Mouse (Mus musculus): ENCODE results near the gene Gm8246. TPM values are rescaled to one million over a fixed set of nuclear protein-coding genes. Genes with fewer than 3 reads are reported as not detected.

Gene Gm8246
- polyA plus RNA-seq (2012; rRNA removed), result not detected in 2 replicates

DNA sequence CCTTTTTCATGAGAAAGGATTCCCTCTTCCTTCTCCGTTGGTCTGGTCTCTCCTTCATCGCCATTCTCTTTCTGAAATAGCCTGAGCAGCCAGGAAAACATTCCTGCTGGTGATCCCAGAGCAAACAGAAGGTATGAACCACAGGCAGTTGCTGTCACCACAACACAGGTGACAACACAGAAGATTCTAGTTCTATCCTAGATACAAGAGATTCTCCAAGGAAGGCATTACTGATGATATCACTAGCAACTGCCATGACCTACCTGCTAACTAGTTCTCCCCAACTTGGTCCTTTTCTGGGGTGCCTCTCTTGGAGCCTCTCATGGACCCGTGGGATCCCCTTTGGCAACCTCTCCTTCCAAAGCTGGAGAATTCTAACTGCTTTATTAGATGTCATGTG lies at the start of gene Gm8246:
Gm8246 (minus strand) TSS at position 101 of the 400 bp plus-strand sequence.

DNA sequence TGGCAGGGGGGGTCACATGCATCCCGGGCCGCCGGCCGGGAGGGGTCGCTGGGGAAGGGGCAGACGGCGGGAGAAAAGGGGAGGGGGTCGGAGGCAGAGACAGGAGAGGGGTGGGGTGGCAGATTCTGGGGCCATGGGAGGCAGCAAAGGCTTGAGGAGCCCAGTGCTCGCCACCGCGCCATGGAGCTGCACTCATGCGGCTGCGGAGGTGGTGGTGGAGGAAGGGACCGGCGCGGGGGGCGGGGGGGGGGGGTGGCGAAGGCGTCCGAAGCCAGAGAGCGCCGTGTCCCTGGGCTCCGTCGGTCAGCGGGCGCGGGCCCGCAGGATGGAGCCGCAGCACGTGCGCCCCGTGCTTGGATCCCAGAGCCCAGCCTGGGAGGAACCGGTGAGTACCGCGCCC lies 23.7 kb upstream of the Gm8246 start, which contains the start of gene Gm3488:
Gm3488 (plus strand) TSS at position 301 of the 400 bp plus-strand sequence.

DNA sequence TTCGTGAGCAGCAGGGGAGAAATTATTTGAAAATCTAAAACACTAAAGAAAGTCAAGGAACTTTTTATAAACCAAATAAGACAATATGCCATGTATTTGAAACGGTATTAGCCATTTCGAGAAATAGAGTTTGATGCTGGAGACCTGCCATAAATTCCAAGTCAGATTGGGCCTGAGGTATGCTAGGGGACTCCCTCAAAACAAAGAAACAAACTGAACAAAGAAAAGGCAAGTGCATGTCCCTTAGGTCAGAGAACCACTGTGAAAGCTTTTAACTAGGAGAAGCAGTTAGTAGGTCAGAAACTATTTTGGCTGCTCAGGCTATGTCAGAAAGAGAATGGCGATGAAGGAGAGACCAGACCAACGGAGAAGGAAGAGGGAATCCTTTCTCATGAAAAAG lies 6.3 kb upstream of the Gm8246 start, which contains the start of gene Gm3187:
Gm3187 (plus strand) TSS at position 301 of the 400 bp plus-strand sequence.

DNA sequence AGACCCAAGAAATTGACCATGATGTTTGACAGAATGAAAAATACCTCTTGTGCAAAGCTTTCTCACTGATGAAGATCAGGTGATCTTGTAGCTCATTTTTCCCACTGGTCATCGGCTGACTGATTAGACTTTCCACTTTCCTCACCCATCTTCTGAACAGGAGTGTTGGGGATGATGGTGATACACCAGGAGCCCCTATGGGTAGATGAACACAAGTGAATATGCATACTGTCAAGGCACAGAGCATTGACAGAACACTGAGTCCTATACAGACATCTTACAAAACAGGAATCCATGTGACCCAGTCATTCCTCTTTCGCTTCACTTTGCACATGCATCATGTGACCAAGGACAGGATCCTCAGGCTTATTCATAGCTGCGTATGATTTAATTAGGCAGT lies 22.3 kb downstream of the Gm8246 start, which contains the start of gene Gm3194:
Gm3194 (minus strand) TSS at position 101 of the 400 bp plus-strand sequence.

Other genes with a start within 250 kb of the Gm8246 start
- not detected in 2 replicates for gene Gm3526, start 217.2 kb downstream of the Gm8246 start, polyA plus RNA-seq (2012; rRNA removed)
- not detected in 2 replicates for gene Gm3542, start 142.9 kb downstream of the Gm8246 start, polyA plus RNA-seq (2012; rRNA removed)
- gene Gm3500, start 88.8 kb downstream of the Gm8246 start, polyA plus RNA-seq (2012; rRNA removed), result not detected in 2 replicates
- 0.03 TPM in 1 of 2 replicates, not detected in the other for gene Gm3194, start 22.4 kb downstream of the Gm8246 start, polyA plus RNA-seq (2012; rRNA removed)
- not detected in 2 replicates for gene Gm3187, start 6.4 kb upstream of the Gm8246 start, polyA plus RNA-seq (2012; rRNA removed)
- gene Gm3488, start 23.8 kb upstream of the Gm8246 start, polyA plus RNA-seq (2012; rRNA removed), result not detected in 2 replicates
- gene Gm3532, start 60.7 kb upstream of the Gm8246 start, polyA plus RNA-seq (2012; rRNA removed), result not detected in 2 replicates
- gene Gm8265, start 155.2 kb upstream of the Gm8246 start, polyA plus RNA-seq (2012; rRNA removed), result not detected in 2 replicates
- not detected in 2 replicates for gene Gm9603, start 209.6 kb upstream of the Gm8246 start, polyA plus RNA-seq (2012; rRNA removed)